Mouse (Mus musculus) C2C12 (cell line): ENCODE measurements around the gene Fras1.

Experiments
- CTCF ChIP-seq: IDR thresholded peaks from one replicate; pipeline ENCODE4 v1.5.1; 2011; ENCODE audit not compliant: control insufficient read depth, insufficient read depth, insufficient read length
- FOSL1 ChIP-seq: IDR thresholded peaks from one replicate; pipeline ENCODE4 v1.8.0; 2011; ENCODE audit warnings: mild to moderate bottlenecking, low read length; ENCODE audit not compliant: poor library complexity, insufficient read depth, severe bottlenecking

GRCm38 (mm10) chr5:96793953-96794635 lies 420.3 kb downstream of the Fras1 start:
- TF ChIP-seq CTCF (no peak), FOSL1 (no peak)
